Mouse (Mus musculus) spleen, adult 2 months (tissue): ENCODE measurements around the gene Slc17a1.

Experiments used
- CTCF ChIP-seq: fragments of 200-500 bp; IDR thresholded peaks from 2 replicates; pipeline ENCODE4 v1.5.1; 2011; ENCODE audit warnings: mild to moderate bottlenecking, inconsistent platforms; ENCODE audit not compliant: insufficient read depth, insufficient read length, insufficient replicate concordance; ENCODE audit errors: extremely low read depth
- POLR2A ChIP-seq: fragments of 200-500 bp; IDR thresholded peaks from 2 replicates; pipeline ENCODE4 v1.6.1; 2011; ENCODE audit warnings: low read depth, low read length, inconsistent platforms

DNA sequence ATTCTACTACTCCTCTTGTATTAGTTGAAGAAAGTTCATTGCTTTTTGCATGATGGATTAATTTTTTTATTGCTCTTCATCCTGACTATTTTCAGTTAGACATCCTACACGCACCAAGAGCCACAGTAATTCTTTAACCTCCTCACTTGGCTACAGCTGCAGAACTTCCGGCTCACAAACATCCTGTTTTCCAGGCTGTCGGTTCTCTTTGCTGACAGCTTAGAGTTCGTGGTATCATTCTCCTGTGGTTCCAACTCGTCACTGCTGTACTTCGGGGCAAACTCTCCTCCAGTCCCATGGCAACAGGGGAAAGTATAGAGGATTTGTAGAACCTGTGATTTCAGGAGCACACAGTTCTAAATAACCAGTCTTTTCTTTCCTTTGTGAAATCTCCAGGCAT lies 30.7 kb downstream of the Slc17a1 start:
- TF ChIP-seq CTCF (no peak), POLR2A (no peak)
